Mouse (Mus musculus) kidney, adult 2 months (tissue): Measurements from ENCODE around the gene Stk11ip.

Experiments used
- CTCF ChIP-seq: fragments of 200-500 bp; conservative IDR thresholded peaks from 2 replicates; pipeline ENCODE4 v1.5.1; 2011; ENCODE audit warnings: low read depth, mild to moderate bottlenecking, control low read depth, low read length, moderate library complexity, mixed read lengths; ENCODE audit not compliant: insufficient read depth, insufficient read length
- POLR2A ChIP-seq: fragments of 200-500 bp; IDR thresholded peaks from one replicate; pipeline ENCODE4 v1.6.1; 2011; ENCODE audit warnings: low read depth, low read length, control low read depth

DNA sequence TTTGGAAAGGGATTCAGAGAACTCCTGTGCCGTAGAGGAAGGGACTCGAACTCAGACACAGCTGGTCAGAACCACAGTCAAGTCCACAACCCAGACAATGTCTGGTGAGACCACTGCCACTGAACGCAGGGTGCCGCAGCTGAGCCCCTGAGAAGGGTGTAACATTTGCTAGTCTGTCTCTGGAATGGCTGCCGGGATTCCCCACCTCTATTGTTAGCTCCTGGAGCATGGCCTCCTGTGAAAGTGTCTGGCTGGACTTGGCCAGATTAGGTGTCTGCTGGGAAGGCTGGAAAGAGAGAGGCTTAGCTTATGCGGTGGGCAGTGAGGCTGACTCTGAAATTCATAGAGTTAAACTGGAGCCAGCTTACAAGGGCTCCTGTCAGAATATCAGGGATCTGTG, 49.1 kb downstream of the Stk11ip start:
- TF ChIP-seq CTCF (no peak), POLR2A (no peak)
